In genomic region chr3:121693001-121693730, GRCm38 (mm10) we compare ENCODE assay signal across 23 mouse cellular contexts. TPM values are rescaled to one million over a fixed set of nuclear protein-coding genes. Genes with fewer than 3 reads are reported as not detected.
DNase-seq lines count a peak whose midpoint lies in the region; ATAC-seq and TF ChIP-seq lines count a peak whose summit lies in the region.
"Had no signal": no experiment of that assay in that cellular context is flagged by ENCODE, and none has a peak within 500 bp of the region (broad histone marks: within the 10 kb centered on the region; RNA-seq: fewer than 3 reads in every experiment).

No protein-coding gene starts in this region.

- H3K9ac ChIP-seq in heart, adult 2 months (ENCODE audit: low read depth, low read length) = no peak overlapping the region
- H3K9ac ChIP-seq: embryonic facial prominence, embryonic 13.5 days; forebrain, embryonic 13.5 days; heart, embryonic 15.5 days; hindbrain, embryonic 13.5 days; limb, embryonic 12.5 days had no signal

- H3K4me3 ChIP-seq in heart, adult 2 months = no peak overlapping the region
- H3K4me3 ChIP-seq: embryonic facial prominence, embryonic 13.5 days; forebrain, embryonic 13.5 days; heart, embryonic 15.5 days; hindbrain, embryonic 13.5 days; limb, embryonic 12.5 days had no signal

- peak; percentile 21 to 31 for DNase-seq in heart, adult 2 months
- no peak for DNase-seq in heart, adult 8-10 months (ENCODE audit: low spot score)
- DNase-seq in 416B (ENCODE audit: low read depth) (peak; percentile 65), adipocyte (ENCODE audit: low spot score) (peak; percentile 61)
- no peak for DNase-seq in cerebellum, adult 9-10 months
- no peak for DNase-seq in kidney, adult 9 months
- no peak for DNase-seq in spleen, postnatal 14 days (ENCODE audit: low spot score in 2 of 2)
- DNase-seq: cerebellum, postnatal 14 days; gastrocnemius, postnatal 14 days; layer of hippocampus, postnatal 36 days; lung, postnatal 10 days; right cerebral cortex, postnatal 25 days; thymus, postnatal 25 days had no signal

- H3K79me2 ChIP-seq in heart, adult 2 months (replicated peaks; ENCODE audit: control insufficient read depth, insufficient read depth, low read length) = no peaks in the 10 kb centered on the region

- no peak for TF ChIP-seq CTCF in heart, adult 2 months (IDR thresholded peaks at IDR 0.05)

- TF ChIP-seq POLR2A in heart, adult 2 months (IDR thresholded peaks at IDR 0.05; ENCODE audit: insufficient read depth, low read depth, low read length) = no peak

- H3K27ac ChIP-seq in heart, adult 2 months = no peak overlapping the region
- H3K27ac ChIP-seq: embryonic facial prominence, embryonic 13.5 days; forebrain, embryonic 13.5 days; heart, embryonic 15.5 days; hindbrain, embryonic 13.5 days; limb, embryonic 12.5 days had no signal

- TF ChIP-seq EP300 in heart, adult 2 months (IDR thresholded peaks at IDR 0.05; ENCODE audit: insufficient read depth, low read depth, low read length) = no peak

- 68% methylated on average over 13 of the region's 13 CpGs for WGBS in heart, adult 2 months

- no peaks in the 10 kb centered on the region for H3K27me3 ChIP-seq in heart, adult 2 months (ENCODE audit: control insufficient read depth, insufficient read depth, low read length)
- H3K27me3 ChIP-seq: embryonic facial prominence, embryonic 13.5 days; heart, embryonic 15.5 days; hindbrain, embryonic 13.5 days; limb, embryonic 12.5 days; Patski had no signal

- peak; percentile 79 for ATAC-seq in megakaryocyte, adult 5-6 weeks (ENCODE audit: poor library complexity, severe bottlenecking)
- ATAC-seq: CD4-positive, CD25-positive, alpha-beta regulatory T cell, adult 4 months; forebrain, embryonic 13.5 days; Patski had no signal

- H3K4me1 ChIP-seq in heart, adult 2 months (ENCODE audit: control insufficient read depth, insufficient read depth, low read length) = no peaks in the 10 kb centered on the region; the same call in 1 of the 2 replicates
- H3K4me1 ChIP-seq: embryonic facial prominence, embryonic 13.5 days; forebrain, embryonic 13.5 days; heart, embryonic 15.5 days; hindbrain, embryonic 13.5 days; limb, embryonic 12.5 days had no signal

- no peaks in the 10 kb centered on the region for H3K36me3 ChIP-seq in heart, adult 2 months (ENCODE audit: control insufficient read depth, insufficient read depth, low read length)
- H3K36me3 ChIP-seq: embryonic facial prominence, embryonic 13.5 days; heart, embryonic 15.5 days; hindbrain, embryonic 13.5 days; limb, embryonic 12.5 days had no signal

- intact Hi-C loops in heart, adult 2 months (cut with DNase I) = no loop called here

RNA-seq across cellular contexts. Expression of gene 4930432M17Rik, which starts 22.6 kb away (rescaled TPM):
- total RNA-seq in heart, adult 2 months (2021) = not detected
- polyA plus RNA-seq in heart, adult 2 months (2012; rRNA removed) = not detected in 2 replicates
- not detected for total RNA-seq in heart, adult 8-10 months (2022)
- total RNA-seq in megakaryocyte, adult 5-6 weeks (2015) = not detected in 2 replicates
- not detected in 2 replicates for total RNA-seq in megakaryocyte, adult 5-6 weeks (2017)
- total RNA-seq: gastrocnemius, postnatal 14 days; layer of hippocampus, postnatal 36 days had no signal
- polyA plus RNA-seq: brain, embryonic 14.5 days; CD4-positive, CD25-positive, alpha-beta regulatory T cell, adult 4 months; embryonic facial prominence, embryonic 13.5 days; forebrain, embryonic 13.5 days; heart, embryonic 15.5 days; hindbrain, embryonic 13.5 days; kidney, embryonic 16.5 days; limb, embryonic 12.5 days; Patski had no signal

RNA-seq across cellular contexts. Expression of gene F3, which starts 30.2 kb away (rescaled TPM):
- 10 to 100 TPM; 23.5 to 29.6 TPM for total RNA-seq in heart, adult 2 months (2021)
- 22.4 and 23.9 TPM in 2 replicates for polyA plus RNA-seq in heart, adult 2 months (2012; rRNA removed)
- total RNA-seq in heart, adult 8-10 months (2022) = 10 to 100 TPM; 21.5 to 33.6 (median 24.0) TPM
- total RNA-seq in megakaryocyte, adult 5-6 weeks (2015) = 0.89 TPM in 1 of 2 replicates, not detected in the other
- total RNA-seq in megakaryocyte, adult 5-6 weeks (2017) = 2.6 TPM in 1 of 2 replicates, not detected in the other
- polyA plus RNA-seq: CD4-positive, CD25-positive, alpha-beta regulatory T cell, adult 4 months had no signal

Comparison
In these comparisons a context has a peak if more than half of its experiments do, and no peak if none do; other contexts are left out.
1. DNase-seq: peak in heart, adult 2 months (2 of 2), 416B (single experiment) and adipocyte (single experiment); none in heart, adult 8-10 months (single experiment), cerebellum, adult 9-10 months (single experiment), kidney, adult 9 months (single experiment) and spleen, postnatal 14 days (0 of 2).
2. RNA of gene F3, which starts 30.2 kb away (total RNA-seq): 23.5 to 29.6 TPM in heart, adult 2 months and 21.5 to 33.6 TPM in heart, adult 8-10 months; 0.89 to 2.6 TPM in megakaryocyte, adult 5-6 weeks; every median in the first group is over 4 times any median in the second.